Mouse (Mus musculus): ENCODE data around the gene Ppara.
A peak's percentile ranks its signal among the peaks of the same experiment; 100 is the strongest.

Gene Ppara

DNA sequence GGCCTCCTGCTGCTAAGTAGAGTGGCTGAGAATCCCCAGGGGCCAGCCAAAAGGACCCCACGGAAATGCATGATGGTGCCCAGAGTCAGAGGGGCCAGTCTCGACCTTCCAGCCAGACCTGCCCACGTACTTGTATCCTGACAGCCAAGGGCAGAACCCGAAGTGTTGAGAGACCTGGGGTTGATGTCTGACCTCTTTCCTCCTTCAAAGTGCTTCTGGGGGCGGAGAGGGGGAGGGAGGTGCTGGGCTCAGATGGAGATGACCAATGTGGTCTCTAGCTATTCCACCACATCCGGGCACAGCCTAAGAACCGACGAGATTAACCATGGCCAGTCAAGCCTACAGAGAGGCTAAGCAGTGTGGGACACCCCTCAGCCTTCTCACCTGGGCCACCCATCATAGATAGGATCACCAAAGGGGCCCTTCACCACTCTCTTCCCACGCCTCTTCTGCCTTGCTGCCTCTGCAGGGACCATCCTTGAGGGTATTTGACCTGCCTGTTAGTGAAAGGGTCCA, 29.7 kb upstream of the Ppara start:
- no peak for DNase-seq (ENCODE audit: low read depth)

DNA sequence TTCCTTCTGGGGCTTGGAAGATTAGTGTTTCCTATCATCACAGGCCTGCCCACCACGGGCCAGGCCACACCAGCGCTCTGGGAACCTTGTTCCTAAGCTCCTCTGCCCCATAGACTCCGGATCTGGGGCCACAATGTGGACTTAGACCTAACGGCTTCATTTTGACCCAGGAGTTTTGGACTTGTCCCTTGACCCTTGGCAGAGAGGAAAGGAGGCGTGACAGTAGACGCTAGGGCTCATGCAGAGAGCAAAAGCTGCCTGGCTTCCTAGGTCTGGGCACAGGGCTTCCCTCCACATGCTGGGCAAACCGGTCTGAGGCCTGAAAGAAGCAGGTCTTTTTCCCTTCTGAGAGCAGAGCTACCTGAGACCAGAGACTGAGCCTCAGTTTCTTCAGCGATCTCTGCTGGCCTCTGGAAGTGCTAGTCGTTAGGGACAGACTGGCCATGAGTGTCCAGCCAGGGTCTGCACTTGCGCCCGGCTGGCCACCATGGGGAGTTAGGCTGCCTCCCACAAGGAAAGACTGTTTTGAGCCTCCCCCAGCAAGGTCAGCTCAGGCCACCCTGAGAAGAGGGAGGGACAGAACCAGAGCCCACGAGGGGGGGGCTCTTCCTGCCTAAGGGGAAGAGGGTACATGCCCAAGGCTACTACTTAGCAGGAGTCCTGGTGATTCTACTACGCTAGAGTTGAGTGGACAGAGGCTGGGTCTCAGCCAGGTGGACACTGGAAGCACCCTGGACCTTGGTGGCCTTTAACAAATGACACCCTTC, 29.0 kb upstream of the Ppara start:
- no peak for DNase-seq (ENCODE audit: low read depth)

DNA sequence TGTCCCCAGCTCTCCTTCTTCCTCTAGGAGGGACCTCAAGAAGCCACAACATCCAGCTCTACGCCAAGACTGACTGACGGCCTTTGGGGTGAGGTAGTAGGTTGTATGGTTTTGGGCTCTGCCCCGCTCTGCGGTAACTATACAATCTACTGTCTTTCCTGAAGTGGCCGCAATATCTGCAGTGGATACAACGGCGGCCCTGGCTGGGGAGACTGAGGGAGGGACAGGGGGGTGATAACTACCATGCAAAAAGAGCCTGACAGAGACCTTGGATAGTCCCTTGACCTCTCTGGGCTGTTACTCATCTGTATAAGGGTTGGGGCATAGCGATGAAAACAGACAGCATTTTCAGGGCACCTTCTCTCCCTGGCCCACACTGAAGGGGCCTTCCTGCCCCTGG, 28.3 kb upstream of the Ppara start:
- DNase-seq (ENCODE audit: low read depth), result no peak

DNA sequence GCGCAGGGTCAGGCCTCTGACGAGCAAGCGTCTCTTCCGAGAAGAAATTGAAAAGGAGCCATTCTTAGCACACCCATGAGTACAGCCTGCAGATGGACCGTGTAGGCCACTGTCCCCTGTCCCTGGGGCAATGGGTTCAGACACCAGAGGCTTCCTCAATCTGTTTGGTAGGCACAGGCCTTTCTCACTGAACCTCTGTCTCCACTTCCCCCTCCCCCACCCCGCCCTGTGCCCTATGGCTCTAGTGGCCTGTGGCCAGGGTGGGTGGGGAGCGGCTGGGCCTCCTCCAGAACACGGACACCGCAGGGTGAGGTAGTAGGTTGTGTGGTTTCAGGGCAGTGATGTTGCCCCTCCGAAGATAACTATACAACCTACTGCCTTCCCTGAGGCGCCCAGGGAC, 27.8 kb upstream of the Ppara start:
- DNase-seq (ENCODE audit: low read depth), result no peak

DNA sequence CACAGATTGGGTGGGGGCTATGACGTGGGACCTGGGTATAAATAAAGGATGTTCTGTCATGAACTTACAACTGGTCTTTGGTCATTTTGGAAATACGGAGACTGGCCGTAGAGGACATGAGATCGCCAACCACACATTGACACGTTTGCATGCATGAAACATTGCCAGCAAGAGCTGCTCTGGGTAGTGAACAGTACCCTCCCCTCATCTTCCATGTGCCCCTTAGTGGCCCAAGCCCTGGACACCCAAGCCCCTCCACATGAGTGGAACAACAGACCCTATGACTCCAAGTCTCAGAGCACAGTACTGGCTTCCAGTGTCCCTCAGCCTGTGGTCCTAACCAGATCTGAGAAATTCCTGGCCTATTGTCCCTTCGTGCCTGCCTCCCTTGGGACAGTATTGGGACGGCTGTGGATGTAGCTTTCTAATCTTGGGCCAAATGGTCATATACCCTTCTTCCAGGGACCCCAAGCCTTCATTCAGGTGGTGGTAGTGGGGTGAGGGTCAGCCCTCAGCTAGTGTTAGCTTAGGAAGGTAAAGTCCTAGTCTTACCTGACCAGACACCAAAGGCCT, 27.2 kb upstream of the Ppara start:
- no peak for DNase-seq (ENCODE audit: low read depth)

DNA sequence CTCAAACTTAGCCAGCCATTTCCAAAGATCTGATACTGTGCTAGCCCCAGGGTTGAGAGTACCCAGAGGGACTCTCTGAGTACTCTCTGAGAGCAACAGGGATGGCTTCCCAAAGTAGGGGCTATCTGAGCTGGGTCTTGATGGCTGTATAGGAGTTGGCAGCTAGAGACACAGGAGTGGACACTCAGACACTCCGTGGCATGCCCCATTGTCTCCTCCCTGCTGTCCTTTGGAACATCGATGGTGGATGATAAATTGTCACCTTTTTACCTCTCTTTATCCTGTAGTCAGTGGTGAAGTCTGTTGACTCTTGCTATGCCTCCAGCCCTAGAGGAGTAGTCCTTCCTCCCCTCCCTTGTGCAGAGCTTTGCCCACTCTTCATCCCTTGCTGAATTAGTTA, 26.6 kb upstream of the Ppara start:
- no peak for DNase-seq (ENCODE audit: low read depth)

DNA sequence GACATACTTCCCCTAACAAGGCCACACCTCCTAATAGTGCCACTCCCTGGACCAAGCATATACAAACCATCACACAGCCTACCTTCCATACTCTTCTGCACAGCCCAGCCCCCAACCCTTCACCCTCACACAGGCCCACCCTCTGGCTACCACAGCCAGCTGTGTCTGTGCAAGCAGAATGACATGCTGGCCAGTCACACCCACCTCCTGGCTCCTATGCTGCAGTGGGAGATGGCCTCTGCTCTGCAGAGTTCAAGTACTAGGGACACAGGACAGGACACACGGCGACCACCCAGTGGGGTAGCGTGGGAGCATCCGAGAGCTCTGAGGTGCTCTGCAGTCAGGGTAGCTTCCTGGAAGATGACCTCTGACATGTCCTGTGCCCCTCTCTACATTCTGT, 25.9 kb upstream of the Ppara start:
- DNase-seq (ENCODE audit: low read depth), result no peak

DNA sequence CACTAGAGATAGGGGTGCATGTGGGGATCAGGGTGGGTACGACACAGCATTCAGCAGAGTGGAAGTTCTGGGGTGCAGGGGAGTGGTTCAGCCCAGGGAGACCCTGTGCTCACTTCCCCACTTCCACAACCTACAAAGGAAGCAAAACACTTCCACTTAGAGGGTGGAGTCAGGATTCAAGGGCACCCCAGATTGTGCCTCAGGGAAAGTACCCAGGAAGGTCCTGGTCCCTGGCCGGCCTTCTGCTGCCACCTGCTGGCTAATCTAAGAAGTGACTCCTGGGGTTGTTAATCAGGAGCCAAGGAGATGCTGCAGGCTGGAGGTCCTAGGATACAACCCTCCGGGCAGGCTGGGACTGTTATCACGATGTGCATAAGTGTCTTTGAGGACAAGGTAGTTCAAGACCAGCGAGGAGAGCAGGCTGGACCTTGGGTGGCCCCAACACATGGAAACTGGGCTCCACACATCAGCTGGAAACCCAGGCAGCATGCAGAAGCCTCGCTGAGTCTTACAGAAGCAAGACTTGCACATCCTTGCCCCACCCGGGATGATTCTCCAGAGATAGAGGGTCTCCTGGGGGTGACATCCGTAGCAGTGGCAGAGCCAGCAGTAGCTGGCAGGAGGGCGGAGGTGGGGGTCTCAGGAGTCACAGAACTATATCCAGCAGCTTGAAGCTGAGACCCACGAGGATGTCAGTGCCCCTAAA, 25.4 kb upstream of the Ppara start:
- peak; percentile 39 for DNase-seq (ENCODE audit: low read depth)

DNA sequence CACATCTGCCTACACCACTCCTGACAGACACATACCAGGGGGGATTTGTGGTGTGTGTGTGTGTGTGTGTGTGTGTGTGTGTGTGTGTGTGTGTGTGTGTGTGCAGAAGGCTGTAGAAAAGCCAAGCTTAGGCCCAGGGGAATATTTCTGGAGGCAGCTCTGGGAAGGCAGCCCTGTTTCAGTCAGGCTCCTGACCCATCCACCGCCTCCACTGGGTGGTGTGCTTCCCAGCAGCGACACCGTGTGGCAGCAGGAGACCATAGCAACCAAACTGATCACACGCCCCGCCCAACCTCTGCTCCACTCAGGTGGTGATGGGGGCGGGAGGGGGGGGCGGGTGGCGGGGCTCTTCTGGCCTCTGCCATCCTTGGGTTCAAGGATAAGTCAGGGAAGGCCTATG, 24.6 kb upstream of the Ppara start:
- DNase-seq (ENCODE audit: low read depth), result peak; percentile 51

DNA sequence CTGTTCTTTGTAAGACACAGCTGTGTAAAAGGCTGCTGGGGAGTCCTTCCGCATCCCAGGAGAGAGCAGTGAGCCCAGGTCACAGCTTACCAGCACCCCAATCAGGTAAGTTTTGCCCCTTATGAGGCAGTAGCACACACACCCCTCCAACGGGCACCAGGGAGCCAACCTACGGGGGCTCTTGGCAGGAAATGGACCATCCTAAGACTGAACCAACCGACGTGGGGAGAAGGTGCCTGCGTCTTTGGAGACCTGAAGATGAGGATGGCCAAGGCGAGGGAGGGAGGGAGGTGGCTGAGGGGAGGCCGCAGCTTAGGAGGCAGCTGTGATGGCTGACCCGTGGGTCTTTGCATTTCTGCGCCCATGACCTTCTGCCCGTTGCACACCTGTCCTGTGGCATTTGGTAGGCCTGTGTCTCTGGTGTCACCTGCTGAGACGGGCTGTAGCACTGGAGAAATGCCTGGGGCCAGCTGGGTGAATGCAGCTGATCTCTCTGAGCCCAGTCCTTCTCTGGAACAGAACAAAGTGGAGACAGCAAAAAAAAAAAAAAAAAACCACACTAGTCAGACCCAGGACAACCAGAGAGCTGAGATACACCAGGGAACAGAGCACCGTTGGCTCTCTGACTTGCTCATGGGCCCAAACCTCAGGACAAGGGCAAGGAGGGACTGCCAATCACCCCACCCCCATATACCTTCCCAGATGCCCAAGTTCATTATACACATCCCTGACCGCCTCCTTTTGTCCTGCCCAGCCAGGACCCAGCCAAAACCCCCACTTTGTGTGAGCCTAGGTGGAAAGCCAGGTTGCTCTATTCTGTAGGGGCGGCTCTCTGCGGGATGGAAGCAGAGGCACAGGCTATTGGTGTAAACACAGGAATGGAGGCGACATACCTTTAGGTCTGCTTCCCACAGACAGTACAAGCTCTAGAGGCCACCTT, 23.9 kb upstream of the Ppara start:
- no peak for DNase-seq (ENCODE audit: low read depth)

DNA sequence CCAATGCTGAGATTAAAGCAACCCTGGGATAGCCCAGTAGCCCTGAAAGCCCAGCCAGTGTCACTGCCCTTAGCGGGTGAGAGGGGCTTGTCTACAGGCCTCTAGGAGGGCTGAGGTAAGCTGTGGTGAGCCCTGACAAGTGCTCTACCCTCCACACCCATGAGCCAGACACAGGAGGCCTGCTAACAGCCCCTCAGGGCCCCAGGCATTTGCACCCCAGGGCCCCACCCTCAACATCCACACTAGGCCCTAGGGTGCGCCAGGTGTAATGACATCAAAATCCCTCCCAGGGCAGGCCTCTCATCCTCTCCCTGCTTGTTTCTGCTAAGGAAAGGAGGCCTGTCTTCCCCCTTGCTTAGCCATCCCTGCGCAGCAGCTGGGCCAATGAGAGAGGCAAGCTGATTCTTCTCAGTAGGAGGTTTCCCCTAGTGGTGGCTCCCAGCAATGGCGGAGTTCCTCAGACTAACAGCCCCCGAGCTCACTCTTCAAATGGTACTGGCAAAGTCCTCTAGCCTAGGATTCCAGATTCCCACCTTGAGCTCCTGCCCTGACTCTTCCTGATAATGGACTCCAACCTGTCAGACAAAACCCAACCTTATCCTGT, 22.1 kb upstream of the Ppara start:
- DNase-seq (ENCODE audit: low read depth), result peak; percentile 32

DNA sequence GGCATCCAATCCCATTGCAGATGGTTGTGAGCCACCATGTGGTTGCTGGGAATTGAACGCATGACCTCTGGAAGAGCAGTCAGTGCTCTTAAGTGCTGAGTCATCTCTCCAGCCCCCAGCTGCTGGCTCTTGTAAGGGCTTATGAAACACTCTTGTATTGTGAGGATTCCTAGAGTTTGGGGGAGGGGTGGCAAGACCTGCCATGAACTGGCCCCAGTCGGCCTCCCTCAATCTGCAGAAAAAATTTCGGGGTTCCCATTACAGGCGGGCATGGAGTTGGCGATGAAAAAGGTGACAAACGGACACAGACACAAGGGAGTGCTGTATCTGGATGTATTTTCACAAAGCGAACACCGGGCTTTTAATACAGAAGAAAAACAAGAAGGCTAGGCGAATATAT, 21.4 kb upstream of the Ppara start:
- DNase-seq (ENCODE audit: low read depth), result no peak

DNA sequence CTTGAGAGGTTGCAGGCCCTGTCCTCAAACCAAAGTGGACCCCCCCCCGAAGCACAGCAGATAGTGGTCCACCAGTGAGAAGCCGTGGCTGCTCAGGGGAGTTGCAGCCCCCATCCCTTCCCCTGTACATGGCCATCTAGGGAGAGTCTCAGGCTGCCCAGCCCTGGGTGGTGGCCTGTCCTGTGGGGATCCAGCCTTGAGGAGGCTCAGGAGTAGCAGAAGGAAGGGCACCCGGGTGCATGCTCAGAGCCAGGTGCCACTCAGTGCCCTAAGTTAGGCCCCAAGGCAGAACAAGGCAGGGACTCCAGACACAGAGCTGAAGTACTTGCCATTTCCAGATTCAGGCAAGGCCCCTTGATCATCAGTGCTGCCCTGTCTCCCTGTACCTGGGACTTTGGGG, 19.7 kb upstream of the Ppara start:
- no peak for DNase-seq (ENCODE audit: low read depth)

DNA sequence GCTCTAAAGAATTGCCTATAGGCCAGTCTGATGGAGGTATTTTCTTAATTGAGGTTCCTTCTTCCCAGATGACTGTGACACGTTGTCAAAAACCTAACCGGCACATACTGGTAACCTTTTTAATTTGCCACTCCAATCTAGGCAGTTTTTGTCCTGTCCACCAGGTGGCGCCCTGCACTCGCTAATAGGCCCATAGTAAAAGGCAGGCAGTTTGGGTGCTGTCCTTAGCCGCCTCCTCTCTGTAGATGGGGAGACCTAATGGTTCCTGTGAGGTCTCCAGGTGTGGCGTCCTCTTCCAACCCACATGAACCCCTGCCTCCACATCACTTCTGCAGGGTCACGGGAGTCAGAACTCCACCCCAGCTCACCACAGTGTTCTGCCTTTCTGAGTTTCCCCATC, 18.7 kb upstream of the Ppara start:
- peak; percentile 71 for DNase-seq (ENCODE audit: low read depth)

DNA sequence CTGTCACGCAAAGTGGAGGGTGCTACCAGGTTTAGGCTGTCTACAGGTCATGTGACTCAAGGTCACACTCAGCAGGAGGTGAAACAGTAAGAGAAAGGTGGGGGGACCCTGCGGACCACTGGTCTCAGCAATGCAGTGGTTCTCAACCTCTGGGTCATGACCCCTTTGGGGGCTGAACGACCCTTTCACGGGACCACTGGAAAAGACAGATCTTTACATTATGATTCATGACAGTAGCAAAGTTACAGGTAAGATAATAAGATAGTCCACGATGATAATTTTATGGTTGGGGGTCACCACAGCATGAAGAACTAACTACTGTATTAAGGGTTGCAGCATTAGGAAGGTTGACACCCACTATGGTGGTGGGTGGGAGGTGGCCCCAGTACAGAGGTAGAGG, 18.2 kb upstream of the Ppara start:
- no peak for DNase-seq (ENCODE audit: low read depth)

DNA sequence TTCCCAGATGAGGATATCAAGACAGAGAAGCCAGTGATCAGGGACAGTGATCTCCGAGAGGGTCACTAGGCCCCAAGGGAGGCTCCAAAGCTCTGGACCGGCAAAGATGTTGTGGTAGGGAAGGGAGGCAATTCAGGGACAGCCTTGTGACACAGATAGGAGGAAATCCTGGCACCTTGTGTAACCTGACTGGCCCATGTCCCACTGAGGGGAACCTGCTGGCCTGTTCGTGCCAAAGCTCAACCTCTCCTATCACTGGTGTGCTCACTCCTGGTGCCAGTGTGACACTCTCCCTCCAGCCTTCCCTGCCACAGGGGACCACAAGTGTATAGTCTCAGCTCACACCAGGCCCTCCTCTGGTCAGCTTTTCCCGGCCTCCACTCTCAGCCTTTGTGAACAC, 17.8 kb upstream of the Ppara start:
- DNase-seq (ENCODE audit: low read depth), result no peak

DNA sequence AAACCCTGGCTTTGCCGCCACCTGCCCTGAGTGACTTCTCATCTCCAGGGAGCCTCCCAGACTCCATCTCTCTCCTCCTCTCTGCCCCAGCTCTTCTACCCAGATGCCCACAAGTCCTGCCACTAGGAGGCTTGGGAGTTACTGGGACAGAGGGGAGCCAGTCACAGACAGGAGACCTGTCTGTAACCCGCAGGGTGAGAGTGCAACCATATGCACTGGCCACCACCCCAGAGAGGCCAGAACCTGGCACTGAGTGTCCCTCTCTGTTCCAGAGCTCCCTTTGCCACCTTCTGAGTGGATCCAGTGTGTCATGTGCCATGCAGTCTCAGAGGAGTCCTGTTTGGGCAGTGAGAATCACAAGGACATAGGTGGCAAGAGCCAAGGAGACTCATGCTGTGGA, 17.0 kb upstream of the Ppara start:
- no peak for DNase-seq (ENCODE audit: low read depth)

DNA sequence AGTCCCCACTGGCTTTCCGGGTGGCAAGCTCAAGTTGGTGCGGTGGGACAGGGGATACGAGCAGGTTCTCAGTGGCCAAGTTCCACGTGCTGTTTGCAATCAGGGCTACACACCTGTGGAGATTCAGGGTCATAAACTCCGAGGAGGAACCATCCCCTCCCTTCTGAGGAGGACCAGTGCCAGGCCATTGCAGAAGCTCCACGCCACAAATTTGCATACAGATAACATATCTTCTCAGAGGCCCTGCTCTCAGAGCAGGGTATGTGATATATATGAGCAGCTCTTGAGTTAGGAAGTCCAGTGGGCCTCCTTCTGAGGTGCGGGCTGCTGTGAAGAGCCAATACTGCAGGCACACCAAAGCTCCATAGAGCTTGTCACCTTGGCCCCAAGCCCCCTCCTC, 15.8 kb upstream of the Ppara start:
- DNase-seq (ENCODE audit: low read depth), result no peak

DNA sequence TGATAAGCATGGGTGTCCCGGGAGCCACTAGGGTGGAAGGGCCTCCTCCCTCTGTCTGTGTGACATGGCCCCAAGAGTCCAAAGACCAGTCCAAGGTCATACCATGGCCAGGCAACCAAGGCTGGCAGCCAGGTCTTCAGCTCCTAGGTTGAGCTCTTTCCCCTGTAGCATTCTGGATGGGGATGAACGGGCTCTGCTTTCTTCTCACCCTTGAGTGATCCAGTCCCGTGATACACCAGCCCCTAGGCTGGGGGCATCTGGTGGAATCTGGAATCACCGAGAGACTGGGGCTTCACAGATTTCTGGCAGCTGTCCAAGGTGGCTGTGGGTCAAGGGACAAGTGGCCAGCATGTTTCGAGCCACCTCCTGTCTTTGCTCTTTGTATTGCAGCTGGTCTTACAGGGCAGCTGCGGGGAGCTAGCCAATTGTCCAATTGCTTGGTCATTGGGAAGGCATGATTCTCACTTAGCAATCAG, 14.4 kb upstream of the Ppara start:
- no peak for DNase-seq (ENCODE audit: low read depth)

DNA sequence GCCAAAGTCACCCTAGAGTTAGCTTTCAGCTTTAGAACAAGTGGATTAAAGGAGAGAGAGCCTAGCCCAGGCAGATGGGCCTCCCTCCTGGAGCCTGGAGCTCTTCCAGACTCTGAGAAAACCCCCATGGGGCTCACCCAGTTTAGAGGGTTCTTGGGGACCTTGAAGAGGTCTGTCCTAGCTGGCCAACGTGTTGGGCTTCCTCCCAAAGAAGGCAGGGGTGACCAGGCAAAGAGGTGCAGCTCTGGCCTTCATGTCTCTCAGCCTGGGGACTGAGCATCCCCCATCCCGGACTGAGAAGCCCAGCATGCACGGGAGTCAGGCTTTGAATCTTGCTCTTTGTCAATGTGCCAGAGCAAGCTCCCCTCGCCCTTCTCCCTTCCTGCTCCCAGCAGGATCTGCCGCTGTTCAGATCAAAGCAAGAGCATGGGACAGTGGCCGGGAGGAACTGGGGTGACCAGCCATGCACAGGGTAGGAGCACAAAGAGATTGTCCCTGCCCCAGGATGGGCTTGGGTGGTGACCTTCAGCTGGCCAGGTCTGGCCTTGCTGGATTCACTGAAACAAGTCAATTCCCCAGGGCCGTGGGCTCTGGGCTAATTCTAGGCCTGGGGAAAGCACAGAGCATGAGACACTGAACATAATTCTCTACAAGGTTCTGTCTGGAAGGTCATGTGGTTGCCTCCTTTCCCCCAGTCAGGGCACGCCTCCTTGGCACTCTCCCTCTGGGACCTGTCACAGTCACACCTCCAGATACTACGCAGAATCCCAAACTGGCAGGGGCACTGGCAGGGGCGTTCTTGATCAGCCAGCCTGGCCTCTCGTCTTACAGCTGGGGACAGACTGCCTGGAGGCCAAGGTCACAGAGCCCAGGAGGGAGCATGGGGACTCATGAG, 10.3 kb upstream of the Ppara start:
- no peak for DNase-seq (ENCODE audit: low read depth)

DNA sequence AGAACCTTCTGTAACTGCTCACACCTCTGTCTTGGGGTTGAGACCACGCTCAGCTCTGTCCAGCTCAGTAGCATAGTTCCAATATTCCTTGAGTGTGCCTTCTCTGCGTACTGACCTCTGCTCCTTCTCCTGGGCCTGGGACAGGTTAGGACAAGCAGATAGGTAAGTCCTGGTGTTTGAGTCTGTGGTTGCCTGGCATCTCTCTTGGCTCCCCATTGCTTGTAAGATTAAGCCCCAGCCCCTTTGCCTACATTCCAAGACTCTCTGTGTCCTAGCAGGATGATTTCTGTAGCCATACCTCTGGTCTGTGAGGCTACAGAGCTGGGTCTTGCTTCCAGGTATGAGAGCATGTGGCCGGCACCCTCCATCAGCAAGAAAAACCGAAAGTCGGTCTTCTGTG, 6.6 kb upstream of the Ppara start:
- no peak for DNase-seq (ENCODE audit: low read depth)
